Mouse (Mus musculus) layer of hippocampus, postnatal 36 days (tissue): ENCODE results near the gene Gm17079. TPM values are rescaled to one million over a fixed set of nuclear protein-coding genes. Genes with fewer than 3 reads are reported as not detected.
"Not testable (repeated sequence)": the region's sequence is repeated elsewhere in the genome, so short reads cannot be mapped to it uniquely, and the experiment has no call there.

ENCODE experiments used
- DNase-seq, 2 experiments: peaks; one replicate each; pipeline ENCODE4 v3.0.0; 2022
- total RNA-seq, 2 experiments: library from RNA; stranded (reverse); gene quantifications; 2 replicates each; pipeline ENCODE4 v1.2.3; 2021

The Gm17079 gene
- not detected for total RNA-seq

- DNase-seq, result not testable (repeated sequence)
These were observed at the start of gene Gm17079 for GRCm38 (mm10) chr14:51695368-51695767. Gene Gm17079, minus strand, starts transcription at chr14:51695468.

DNA sequence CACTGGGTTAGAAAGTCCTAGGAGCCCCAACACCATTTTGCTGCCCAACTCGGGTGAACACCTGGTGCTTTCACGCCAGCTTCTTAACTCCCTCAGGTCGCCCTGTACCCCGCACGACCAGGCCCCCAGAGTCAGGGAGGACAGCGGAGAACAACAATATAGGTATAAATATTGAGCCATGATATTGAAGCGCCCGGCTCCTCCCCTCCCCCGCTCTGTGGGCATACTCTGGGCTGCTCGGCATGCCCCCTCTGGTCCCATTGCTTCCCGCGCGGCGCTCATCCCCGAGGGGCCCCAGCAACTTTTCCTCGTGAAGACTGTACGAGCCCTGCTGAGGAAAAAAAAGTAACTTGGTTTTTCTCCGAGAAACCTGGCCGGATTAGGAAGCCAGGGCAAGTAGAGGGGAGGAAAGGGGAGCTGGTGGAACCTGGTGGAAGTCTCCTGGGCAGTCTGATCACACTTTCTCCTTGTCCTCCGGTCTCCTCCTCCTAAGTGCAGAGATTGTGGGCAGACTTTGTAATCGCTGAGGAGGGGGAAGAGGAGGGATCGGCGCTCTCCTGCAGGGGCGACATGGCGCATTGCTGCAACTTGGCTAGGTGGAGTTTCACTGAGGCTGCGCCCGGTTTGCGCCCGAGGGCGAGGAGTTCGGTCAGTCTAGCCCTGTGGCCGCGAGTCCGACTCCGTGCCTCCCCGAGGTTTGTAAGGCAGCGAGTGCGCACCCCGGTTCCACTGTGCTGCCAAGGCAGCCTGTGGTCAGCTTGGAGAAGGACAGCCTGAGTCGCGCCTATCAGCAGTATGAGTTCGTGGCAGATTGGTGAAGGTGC, 45.3 kb upstream of the Gm17079 start:
- DNase-seq, result peak in 1 of 2 experiments; percentile 1

GRCm38 (mm10) chr14:51739150-51739993, 44.1 kb upstream of the Gm17079 start:
- DNase-seq, result no peak

- DNase-seq, result peak; percentile 21 to 35
These were observed 43.3 kb upstream of the Gm17079 start for GRCm38 (mm10) chr14:51738411-51739149.

DNA sequence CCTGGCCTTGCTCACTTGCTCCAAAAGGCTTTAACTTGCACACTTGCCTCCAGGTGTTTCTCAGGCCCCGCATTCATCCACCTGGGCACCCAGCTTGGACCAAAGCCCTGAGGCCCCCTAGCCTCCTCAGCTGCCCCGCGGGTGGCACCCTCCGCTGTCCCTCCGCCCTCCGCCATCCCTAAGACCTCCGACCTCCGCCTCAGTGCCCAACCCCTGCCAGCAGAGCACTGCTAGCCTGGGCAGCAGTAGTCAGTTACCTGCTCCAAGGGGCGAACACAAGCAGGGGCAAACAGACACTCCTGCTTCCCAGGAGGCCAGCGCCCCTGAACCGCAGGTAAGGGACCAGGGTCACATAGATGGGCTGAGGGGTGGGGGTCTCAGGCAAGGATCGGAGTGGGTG, 42.7 kb upstream of the Gm17079 start:
- no peak for DNase-seq

DNA sequence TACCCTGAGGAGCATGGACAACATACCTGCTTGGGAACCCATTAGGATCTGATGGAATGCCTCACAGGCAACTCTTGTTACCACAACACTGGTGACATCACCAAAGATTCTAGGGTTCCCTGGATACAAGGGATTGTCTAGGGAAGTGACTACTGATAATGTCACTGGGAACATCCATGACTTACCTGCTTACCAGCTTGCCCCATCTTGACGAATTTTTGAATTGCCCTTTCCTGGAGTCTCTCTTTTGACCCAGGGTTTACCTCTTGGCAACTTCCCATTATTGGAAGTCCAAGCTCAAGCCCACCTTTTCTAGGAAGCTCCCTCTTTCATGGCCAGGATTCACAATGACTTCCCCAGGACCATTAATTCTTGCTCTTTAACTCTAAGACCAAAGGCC, 21.8 kb upstream of the Gm17079 start, which contains the start of gene Gm5800:
TSS of gene Gm5800 (minus strand) at position 101 of the 400 bp plus-strand sequence.
- DNase-seq, result no peak

- no peak for DNase-seq
These were observed 18.0 kb downstream of the Gm17079 start for GRCm38 (mm10) chr14:51677269-51677668.

Other genes starting within 250 kb of the Gm17079 start
- not detected for gene Vmn2r89, start 243.6 kb downstream of the Gm17079 start, total RNA-seq
- gene Gm5622, start 142.7 kb downstream of the Gm17079 start, total RNA-seq, result not detected
- not detected for gene Gm17175, start 121.4 kb downstream of the Gm17079 start, total RNA-seq
- gene Gm17174, start 103.3 kb downstream of the Gm17079 start, total RNA-seq, result not detected
- not detected for gene Gm17078, start 84.2 kb downstream of the Gm17079 start, total RNA-seq
- gene Gm4181, start 59.8 kb downstream of the Gm17079 start, total RNA-seq, result not detected
- not detected for gene Gm5800, start 21.7 kb upstream of the Gm17079 start, total RNA-seq
- not detected for gene Ang4, start 78.1 kb upstream of the Gm17079 start, total RNA-seq
- not detected for gene AY358078, start 104.6 kb upstream of the Gm17079 start, total RNA-seq
- gene Ear6, start 158.2 kb upstream of the Gm17079 start, total RNA-seq, result not detected
- gene Mettl17, start 189.4 kb upstream of the Gm17079 start, total RNA-seq, result 10 to 100 TPM; 40.8 to 50.5 TPM
- 10 to 100 TPM in 1 of 2 experiments, 1 to 10 TPM in 1; 8.1 to 11.0 TPM for gene Slc39a2, start 197.4 kb upstream of the Gm17079 start, total RNA-seq
- 100 to 1,000 TPM; 824 to 861 TPM for gene Ndrg2, start 218.7 kb upstream of the Gm17079 start, total RNA-seq
- not detected for gene Tppp2, start 223.0 kb upstream of the Gm17079 start, total RNA-seq
- gene Rnase13, start 227.3 kb upstream of the Gm17079 start, total RNA-seq, result not detected